Mouse (Mus musculus) adrenal gland, postnatal 36 days (tissue): Measurements from ENCODE around the gene Katnal1. TPM values are rescaled to one million over a fixed set of nuclear protein-coding genes. Genes with fewer than 3 reads are reported as not detected.
A peak's percentile ranks its signal among the peaks of the same experiment; 100 is the strongest.

Experiments used
- DNase-seq, 2 experiments: peaks; one replicate each; pipeline ENCODE4 v3.0.0; 2021; ENCODE audit warnings: mixed read lengths in 1 of 2
- total RNA-seq, 2 experiments: library from RNA; stranded (reverse); gene quantifications; 2 replicates each; pipeline ENCODE4 v1.2.3; 2021

The Katnal1 gene
- total RNA-seq, 2 experiments from 2014 or later, result 6.5 to 9.7 TPM

- DNase-seq, result peak; percentile 60 to 63
Observed at GRCm38 (mm10) chr5:148954314-148955060, 25.4 kb upstream of the Katnal1 start.

- peak; percentile 78 to 79 for DNase-seq
Observed at GRCm38 (mm10) chr5:148953098-148953497, 24.0 kb upstream of the Katnal1 start.

- peak; percentile 50 to 53 for DNase-seq
Observed at GRCm38 (mm10) chr5:148952419-148952818, 23.3 kb upstream of the Katnal1 start.

- no peak for DNase-seq
Observed at GRCm38 (mm10) chr5:148951360-148951759, 22.2 kb upstream of the Katnal1 start.

- DNase-seq, result no peak
Observed at GRCm38 (mm10) chr5:148950064-148950463, 20.9 kb upstream of the Katnal1 start.

- DNase-seq, result no peak
Observed at GRCm38 (mm10) chr5:148948577-148948976, 19.5 kb upstream of the Katnal1 start.

GRCm38 (mm10) chr5:148947412-148947811, 18.3 kb upstream of the Katnal1 start:
- DNase-seq, result no peak

- DNase-seq, result no peak
Observed at GRCm38 (mm10) chr5:148946787-148947186, 17.7 kb upstream of the Katnal1 start.

GRCm38 (mm10) chr5:148945735-148946134, 16.6 kb upstream of the Katnal1 start:
- DNase-seq, result no peak

GRCm38 (mm10) chr5:148944024-148944423, 14.9 kb upstream of the Katnal1 start:
- no peak for DNase-seq

GRCm38 (mm10) chr5:148943444-148943843, 14.3 kb upstream of the Katnal1 start:
- no peak for DNase-seq

- DNase-seq, result no peak
Observed at GRCm38 (mm10) chr5:148942957-148943356, 13.8 kb upstream of the Katnal1 start.

- no peak for DNase-seq
Observed at GRCm38 (mm10) chr5:148942305-148942704, 13.2 kb upstream of the Katnal1 start.

- DNase-seq, result no peak
Observed at GRCm38 (mm10) chr5:148941867-148942266, 12.7 kb upstream of the Katnal1 start.

GRCm38 (mm10) chr5:148939948-148940382, 10.8 kb upstream of the Katnal1 start:
- no peak for DNase-seq

GRCm38 (mm10) chr5:148936516-148936951, 7.4 kb upstream of the Katnal1 start:
- no peak for DNase-seq

GRCm38 (mm10) chr5:148935871-148936270, 6.8 kb upstream of the Katnal1 start:
- no peak for DNase-seq

- DNase-seq, result no peak
Observed at GRCm38 (mm10) chr5:148935071-148935821, 6.1 kb upstream of the Katnal1 start.

GRCm38 (mm10) chr5:148934457-148934856, 5.3 kb upstream of the Katnal1 start:
- DNase-seq, result no peak

- DNase-seq, result no peak
Observed at GRCm38 (mm10) chr5:148933767-148934166, 4.6 kb upstream of the Katnal1 start.

GRCm38 (mm10) chr5:148931301-148931700, 2.2 kb upstream of the Katnal1 start:
- no peak for DNase-seq

- peak; percentile 93 for DNase-seq
Observed at GRCm38 (mm10) chr5:148928382-148929115, 571 bp downstream of the Katnal1 start.
